Mouse (Mus musculus): ENCODE data around the gene Ubl3. TPM values are rescaled to one million over a fixed set of nuclear protein-coding genes. Genes with fewer than 3 reads are reported as not detected.

Ubl3 gene
- polyA plus RNA-seq, 1 experiment from 2014 or later = 110 TPM

DNA sequence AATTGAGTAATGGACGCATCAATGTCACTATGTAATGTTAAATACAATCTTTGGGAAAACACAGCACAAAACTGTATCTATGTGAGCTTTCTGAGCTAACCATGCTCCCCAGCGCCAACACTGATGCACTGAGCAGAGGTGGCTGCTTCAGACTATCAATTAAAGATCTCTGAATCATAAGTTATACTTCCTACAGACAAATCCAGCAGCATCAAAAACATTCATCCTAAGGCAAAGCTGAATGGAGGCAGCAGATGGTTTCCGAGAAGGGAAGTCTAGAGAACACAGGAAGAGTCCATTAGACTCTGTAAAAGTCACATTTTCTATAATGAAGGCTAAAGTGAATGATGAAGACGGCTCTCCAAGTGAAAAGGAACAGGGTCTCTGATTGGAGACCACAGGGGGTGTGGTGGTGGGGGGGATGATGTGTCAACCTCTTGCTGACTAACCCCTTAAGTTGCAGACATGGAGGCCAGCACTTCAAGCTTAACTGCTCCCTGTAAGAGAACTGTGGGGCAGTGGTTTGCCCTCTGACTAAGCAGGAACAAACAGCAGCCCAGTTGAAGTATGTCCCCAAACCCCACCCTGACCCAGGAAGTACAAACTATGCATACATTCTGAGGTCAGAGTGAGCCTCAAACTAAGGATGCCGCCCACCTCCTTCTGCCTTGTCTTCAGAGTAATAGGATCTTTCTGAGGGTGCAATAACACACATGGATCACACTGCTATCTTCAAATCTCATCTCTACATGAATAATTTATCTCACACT, 29.2 kb downstream of the Ubl3 start:
- WGBS = 61% methylated on average over 5 of the region's 5 CpGs
- Histone ChIP-seq H3K4me2 (ENCODE audit: low read depth, low read length) (no peak overlapping the region), H3K4me3 (ENCODE audit: low read depth, low read length) (no peak overlapping the region), H3K27ac (ENCODE audit: low read depth, low read length) (no peak overlapping the region), H3K4me1 (ENCODE audit: control insufficient read depth, insufficient read depth, low read length) (peaks cover 16% of the 10 kb centered on the region), H3K27me3 (ENCODE audit: control insufficient read depth, insufficient read depth, low read length) (no peaks in the 10 kb centered on the region), H3K9me3 (ENCODE audit: control insufficient read depth, low read length) (no peaks in the 10 kb centered on the region), H3K9ac (replicated peaks; ENCODE audit: low read depth, low read length) (no peak overlapping the region), H3K36me3 (ENCODE audit: control insufficient read depth, insufficient read depth, low read length) (no peaks in the 10 kb centered on the region)
- ATAC-seq (ENCODE audit: low read depth) = no peak

DNA sequence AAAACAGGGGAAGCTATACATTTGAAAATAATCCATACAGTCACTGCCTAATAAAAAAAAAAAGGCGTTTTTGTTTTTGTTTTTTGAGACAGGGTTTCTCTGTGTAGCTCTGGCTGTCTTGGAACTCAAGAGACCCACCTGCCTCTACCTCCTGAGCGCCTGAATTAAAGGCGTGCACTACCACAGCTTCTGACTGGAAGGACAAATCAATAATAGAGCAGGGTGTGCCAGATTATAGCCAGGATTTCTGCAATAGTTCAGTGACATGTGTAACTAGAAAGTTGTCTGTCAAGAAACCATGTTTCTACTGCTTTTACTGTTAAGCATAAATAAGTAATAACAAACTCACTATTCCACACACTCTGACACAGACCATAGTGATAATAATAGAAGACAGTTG, 30.2 kb downstream of the Ubl3 start:
- Histone ChIP-seq H3K4me3 (ENCODE audit: low read depth, low read length) (no peak overlapping the region), H3K27ac (ENCODE audit: low read depth, low read length) (no peak overlapping the region), H3K9me3 (ENCODE audit: control insufficient read depth, low read length) (no peaks in the 10 kb centered on the region), H3K4me2 (ENCODE audit: low read depth, low read length) (no peak overlapping the region), H3K4me1 (ENCODE audit: control insufficient read depth, insufficient read depth, low read length) (peaks cover 14% of the 10 kb centered on the region), H3K27me3 (ENCODE audit: control insufficient read depth, insufficient read depth, low read length) (no peaks in the 10 kb centered on the region), H3K9ac (replicated peaks; ENCODE audit: low read depth, low read length) (no peak overlapping the region), H3K36me3 (ENCODE audit: control insufficient read depth, insufficient read depth, low read length) (no peaks in the 10 kb centered on the region)
- 87% methylated on average over 3 of the region's 3 CpGs for WGBS
- ATAC-seq (ENCODE audit: low read depth) = no peak

DNA sequence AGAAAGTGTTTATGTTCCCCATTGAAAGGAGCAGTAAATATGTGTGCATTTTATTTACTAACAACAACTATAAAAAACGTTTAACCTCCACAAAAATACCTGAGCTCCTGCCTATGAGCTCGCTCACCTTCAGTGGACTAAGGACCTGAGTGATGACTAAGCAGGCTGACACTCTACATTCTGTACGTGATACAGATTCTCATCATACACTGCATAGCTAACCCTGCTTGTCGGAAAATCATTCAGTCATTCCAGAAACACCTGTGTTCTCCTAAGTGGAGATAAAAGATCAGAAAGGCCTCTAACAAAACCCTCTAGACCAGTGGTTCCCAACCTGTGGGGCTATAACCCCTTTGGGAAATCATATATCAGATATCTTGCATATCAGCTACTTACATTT, 35.1 kb downstream of the Ubl3 start:
- Histone ChIP-seq H3K27me3 (ENCODE audit: control insufficient read depth, insufficient read depth, low read length) (no peaks in the 10 kb centered on the region), H3K9ac (replicated peaks; ENCODE audit: low read depth, low read length) (no peak overlapping the region), H3K27ac (ENCODE audit: low read depth, low read length) (no peak overlapping the region), H3K36me3 (ENCODE audit: control insufficient read depth, insufficient read depth, low read length) (no peaks in the 10 kb centered on the region), H3K4me2 (ENCODE audit: low read depth, low read length) (no peak overlapping the region), H3K9me3 (ENCODE audit: control insufficient read depth, low read length) (no peaks in the 10 kb centered on the region), H3K4me1 (ENCODE audit: control insufficient read depth, insufficient read depth, low read length) (no peaks in the 10 kb centered on the region), H3K4me3 (ENCODE audit: low read depth, low read length) (no peak overlapping the region)
- WGBS = 80% methylated on average over 4 of the region's 4 CpGs
- no peak for ATAC-seq (ENCODE audit: low read depth)

GRCm38 (mm10) chr5:148512042-148512640, 40.4 kb downstream of the Ubl3 start:
- no peak overlapping the region for H3K9ac ChIP-seq (replicated peaks; ENCODE audit: low read depth, low read length)
- no peak overlapping the region for H3K4me3 ChIP-seq (ENCODE audit: low read depth, low read length)
- no peaks in the 10 kb centered on the region for H3K9me3 ChIP-seq (ENCODE audit: control insufficient read depth, low read length)
- no peaks in the 10 kb centered on the region for H3K27me3 ChIP-seq (ENCODE audit: control insufficient read depth, insufficient read depth, low read length)
- no peak overlapping the region for H3K4me2 ChIP-seq (ENCODE audit: low read depth, low read length)
- H3K27ac ChIP-seq (ENCODE audit: low read depth, low read length) = no peak overlapping the region
- H3K36me3 ChIP-seq (ENCODE audit: control insufficient read depth, insufficient read depth, low read length) = peaks cover 5% of the 10 kb centered on the region
- no peak for ATAC-seq (ENCODE audit: low read depth)
- WGBS = 79% methylated on average over 5 of the region's 5 CpGs
- no peaks in the 10 kb centered on the region for H3K4me1 ChIP-seq (ENCODE audit: control insufficient read depth, insufficient read depth, low read length)

DNA sequence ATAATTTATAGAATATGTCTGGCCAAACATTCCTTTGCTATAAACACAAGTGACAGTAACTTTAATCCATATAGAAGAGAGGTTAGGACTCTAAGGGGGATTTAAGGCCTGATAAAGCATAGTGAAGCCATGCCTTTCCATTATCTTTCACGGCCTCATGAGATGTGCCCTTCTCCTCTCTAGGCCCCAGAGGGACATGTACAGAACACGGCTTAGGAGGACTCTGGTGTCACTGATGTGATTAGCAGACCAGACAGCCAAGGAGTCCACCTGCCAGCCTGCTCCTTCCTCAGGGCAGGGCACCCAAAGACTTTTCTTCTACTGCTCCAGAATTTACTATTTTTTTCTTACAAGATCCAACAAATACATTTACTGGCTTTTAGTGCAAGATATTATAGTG, 42.3 kb downstream of the Ubl3 start:
- WGBS = 73% methylated on average over 2 of the region's 2 CpGs
- Histone ChIP-seq H3K4me1 (ENCODE audit: control insufficient read depth, insufficient read depth, low read length) (no peaks in the 10 kb centered on the region), H3K27me3 (ENCODE audit: control insufficient read depth, insufficient read depth, low read length) (no peaks in the 10 kb centered on the region), H3K4me3 (ENCODE audit: low read depth, low read length) (no peak overlapping the region), H3K27ac (ENCODE audit: low read depth, low read length) (no peak overlapping the region), H3K9me3 (ENCODE audit: control insufficient read depth, low read length) (no peaks in the 10 kb centered on the region), H3K36me3 (ENCODE audit: control insufficient read depth, insufficient read depth, low read length) (peaks cover 13% of the 10 kb centered on the region), H3K9ac (replicated peaks; ENCODE audit: low read depth, low read length) (no peak overlapping the region), H3K4me2 (ENCODE audit: low read depth, low read length) (no peak overlapping the region)
- ATAC-seq (ENCODE audit: low read depth) = no peak

GRCm38 (mm10) chr5:148509731-148510130, 42.9 kb downstream of the Ubl3 start:
- H3K36me3 ChIP-seq (ENCODE audit: control insufficient read depth, insufficient read depth, low read length) = peaks cover 15% of the 10 kb centered on the region
- no peak for ATAC-seq (ENCODE audit: low read depth)
- H3K4me3 ChIP-seq (ENCODE audit: low read depth, low read length) = no peak overlapping the region
- no peaks in the 10 kb centered on the region for H3K27me3 ChIP-seq (ENCODE audit: control insufficient read depth, insufficient read depth, low read length)
- no peaks in the 10 kb centered on the region for H3K4me1 ChIP-seq (ENCODE audit: control insufficient read depth, insufficient read depth, low read length)
- no peak overlapping the region for H3K27ac ChIP-seq (ENCODE audit: low read depth, low read length)
- WGBS = 89% methylated on average over 7 of the region's 7 CpGs
- no peak overlapping the region for H3K4me2 ChIP-seq (ENCODE audit: low read depth, low read length)
- H3K9me3 ChIP-seq (ENCODE audit: control insufficient read depth, low read length) = no peaks in the 10 kb centered on the region
- H3K9ac ChIP-seq (replicated peaks; ENCODE audit: low read depth, low read length) = no peak overlapping the region

DNA sequence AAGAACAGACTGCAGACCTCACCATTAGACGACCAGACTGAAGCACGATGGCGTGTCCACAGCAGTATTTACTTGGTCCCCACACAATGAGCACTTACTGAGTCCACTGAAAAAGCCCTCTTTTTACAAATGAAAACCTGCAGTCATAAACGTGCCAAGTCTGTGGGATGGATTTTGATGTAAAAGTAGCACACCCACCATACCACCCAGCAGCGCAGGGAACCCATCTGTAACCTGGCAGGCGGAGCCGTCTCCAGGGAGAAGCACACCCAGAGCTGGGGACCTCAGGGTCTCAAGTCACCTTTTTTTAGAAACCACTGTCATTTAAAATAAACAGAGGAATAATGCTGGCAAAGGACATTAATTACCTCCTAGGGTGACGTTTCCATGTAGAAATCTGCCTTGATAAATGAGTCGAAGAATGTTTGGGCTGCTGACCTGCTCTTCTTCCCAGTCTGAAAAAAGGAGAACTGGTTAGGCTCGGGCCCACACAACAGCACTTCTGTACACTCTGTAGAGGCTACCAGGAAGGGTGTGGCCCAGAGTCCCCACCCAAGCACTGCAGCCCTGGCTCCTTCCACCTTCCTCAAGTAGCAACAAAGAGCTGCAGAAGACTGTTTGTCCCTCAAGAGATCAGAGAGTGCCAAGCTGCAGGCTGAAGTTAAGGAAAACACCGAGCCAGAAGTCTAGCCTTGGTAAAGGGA, 43.5 kb downstream of the Ubl3 start:
- Histone ChIP-seq H3K4me3 (ENCODE audit: low read depth, low read length) (no peak overlapping the region), H3K9ac (replicated peaks; ENCODE audit: low read depth, low read length) (no peak overlapping the region), H3K9me3 (ENCODE audit: control insufficient read depth, low read length) (no peaks in the 10 kb centered on the region), H3K27ac (ENCODE audit: low read depth, low read length) (no peak overlapping the region), H3K4me1 (ENCODE audit: control insufficient read depth, insufficient read depth, low read length) (no peaks in the 10 kb centered on the region), H3K4me2 (ENCODE audit: low read depth, low read length) (no peak overlapping the region), H3K27me3 (ENCODE audit: control insufficient read depth, insufficient read depth, low read length) (no peaks in the 10 kb centered on the region), H3K36me3 (ENCODE audit: control insufficient read depth, insufficient read depth, low read length) (peaks cover 15% of the 10 kb centered on the region)
- 77% methylated on average over 11 of the region's 11 CpGs for WGBS
- ATAC-seq (ENCODE audit: low read depth) = no peak

- Histone ChIP-seq H3K4me2 (ENCODE audit: low read depth, low read length) (no peak overlapping the region), H3K27me3 (ENCODE audit: control insufficient read depth, insufficient read depth, low read length) (no peaks in the 10 kb centered on the region), H3K4me3 (ENCODE audit: low read depth, low read length) (no peak overlapping the region), H3K9me3 (ENCODE audit: control insufficient read depth, low read length) (no peaks in the 10 kb centered on the region), H3K9ac (replicated peaks; ENCODE audit: low read depth, low read length) (no peak overlapping the region), H3K4me1 (ENCODE audit: control insufficient read depth, insufficient read depth, low read length) (no peaks in the 10 kb centered on the region), H3K36me3 (ENCODE audit: control insufficient read depth, insufficient read depth, low read length) (peaks cover 15% of the 10 kb centered on the region), H3K27ac (ENCODE audit: low read depth, low read length) (no peak overlapping the region)
- WGBS = 92% methylated on average over 17 of the region's 17 CpGs
- ATAC-seq (ENCODE audit: low read depth) = no peak
These were observed 47.2 kb downstream of the Ubl3 start for GRCm38 (mm10) chr5:148505381-148505780.

DNA sequence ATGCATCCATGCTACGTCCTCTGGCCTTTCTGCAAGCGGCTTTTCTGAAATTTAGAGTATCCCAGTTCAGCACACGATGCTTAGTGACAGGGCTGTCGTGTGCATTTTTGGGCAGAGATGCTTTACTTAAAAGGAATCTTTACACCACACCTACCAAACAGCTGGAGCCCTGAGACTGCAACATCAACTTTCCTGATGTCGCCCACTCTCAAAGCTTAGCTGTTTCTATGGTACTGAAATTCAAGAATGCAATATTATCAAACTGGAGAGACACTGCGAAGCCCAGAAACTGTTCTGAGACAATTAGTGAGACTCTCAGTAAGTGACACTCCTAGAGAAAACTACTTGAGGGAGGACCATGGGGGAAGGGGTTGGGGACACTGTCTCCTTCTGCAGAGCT, 50.4 kb downstream of the Ubl3 start:
- Histone ChIP-seq H3K27ac (ENCODE audit: low read depth, low read length) (no peak overlapping the region), H3K4me2 (ENCODE audit: low read depth, low read length) (no peak overlapping the region), H3K4me1 (ENCODE audit: control insufficient read depth, insufficient read depth, low read length) (no peaks in the 10 kb centered on the region), H3K9ac (replicated peaks; ENCODE audit: low read depth, low read length) (no peak overlapping the region), H3K36me3 (ENCODE audit: control insufficient read depth, insufficient read depth, low read length) (peaks cover 11% of the 10 kb centered on the region), H3K9me3 (ENCODE audit: control insufficient read depth, low read length) (no peaks in the 10 kb centered on the region), H3K4me3 (ENCODE audit: low read depth, low read length) (no peak overlapping the region), H3K27me3 (ENCODE audit: control insufficient read depth, insufficient read depth, low read length) (no peaks in the 10 kb centered on the region)
- WGBS = 94% methylated on average over 6 of the region's 6 CpGs
- ATAC-seq (ENCODE audit: low read depth) = no peak

All from neural tube, embryonic 14.5 days (tissue).